Mouse (Mus musculus) ovary, postnatal 10 days (tissue): Measurements from ENCODE around the gene Hoxd3.

Source experiments
- DNase-seq: peaks from one replicate; pipeline ENCODE4 v3.0.0; 2022; ENCODE audit warnings: low spot score

The Hoxd3 gene

DNA sequence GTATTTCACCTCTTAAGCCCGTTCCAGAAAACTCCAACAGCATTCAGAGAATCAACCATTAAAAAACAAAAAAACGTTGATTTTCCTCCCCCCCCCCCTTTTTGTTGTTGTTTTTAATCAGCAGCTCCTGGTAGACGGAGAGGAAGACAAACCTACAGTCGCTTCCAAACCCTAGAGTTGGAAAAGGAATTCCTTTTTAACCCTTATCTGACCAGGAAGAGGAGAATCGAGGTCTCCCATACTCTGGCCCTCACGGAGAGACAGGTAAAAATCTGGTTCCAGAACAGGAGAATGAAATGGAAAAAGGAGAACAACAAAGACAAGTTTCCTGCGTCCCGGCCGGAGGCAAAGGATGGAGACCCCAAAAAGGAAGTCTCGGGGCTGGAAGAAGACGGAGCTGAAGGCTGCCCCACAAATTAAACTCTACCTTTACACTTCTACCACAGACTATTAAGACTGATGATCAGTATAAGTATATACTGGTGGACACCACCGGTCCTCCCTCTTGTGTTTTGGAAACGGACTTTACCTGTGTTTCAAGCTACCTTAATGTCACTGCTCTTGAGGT is 5.2 kb upstream of the Hoxd3 start:
- no peak for DNase-seq

DNA sequence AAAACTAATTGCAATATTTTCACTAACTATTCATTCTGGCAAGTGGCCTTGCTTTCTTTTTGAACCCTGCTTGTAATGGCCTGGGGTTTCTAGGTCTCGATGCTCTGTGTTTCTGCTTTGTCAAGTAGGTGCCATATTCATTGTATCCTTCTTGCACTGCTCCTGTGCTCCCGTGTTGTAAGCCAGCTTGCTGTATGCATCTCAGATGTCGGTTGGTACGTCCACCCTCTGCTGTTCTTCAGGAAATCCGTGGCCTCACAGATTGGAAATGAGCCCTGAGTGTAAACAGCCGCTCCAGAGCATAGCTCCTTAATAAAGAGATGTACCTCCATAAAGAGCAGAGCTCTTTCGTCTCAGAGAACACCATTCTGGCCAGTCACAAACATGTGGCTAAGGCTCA is 4.1 kb upstream of the Hoxd3 start:
- no peak for DNase-seq

DNA sequence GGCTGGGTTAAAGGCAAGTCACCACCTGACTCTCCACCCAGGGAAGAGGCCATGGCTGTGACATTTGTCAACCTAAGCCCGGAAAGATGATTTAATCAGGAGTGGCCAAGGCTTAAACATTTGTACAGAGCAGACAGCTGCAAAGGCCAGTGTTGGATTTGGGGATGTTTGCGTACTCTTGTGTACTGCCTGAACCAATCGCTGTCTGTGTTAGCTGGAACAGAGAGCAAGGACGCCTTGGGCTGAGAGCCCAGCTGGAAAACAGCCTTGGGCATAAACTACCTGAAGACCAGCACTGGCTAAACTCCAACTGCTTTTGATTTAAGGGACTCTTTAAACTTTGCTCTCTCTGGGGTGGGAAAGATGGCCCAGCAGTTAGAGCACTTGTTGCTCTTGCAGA is 3.1 kb upstream of the Hoxd3 start:
- DNase-seq = no peak

DNA sequence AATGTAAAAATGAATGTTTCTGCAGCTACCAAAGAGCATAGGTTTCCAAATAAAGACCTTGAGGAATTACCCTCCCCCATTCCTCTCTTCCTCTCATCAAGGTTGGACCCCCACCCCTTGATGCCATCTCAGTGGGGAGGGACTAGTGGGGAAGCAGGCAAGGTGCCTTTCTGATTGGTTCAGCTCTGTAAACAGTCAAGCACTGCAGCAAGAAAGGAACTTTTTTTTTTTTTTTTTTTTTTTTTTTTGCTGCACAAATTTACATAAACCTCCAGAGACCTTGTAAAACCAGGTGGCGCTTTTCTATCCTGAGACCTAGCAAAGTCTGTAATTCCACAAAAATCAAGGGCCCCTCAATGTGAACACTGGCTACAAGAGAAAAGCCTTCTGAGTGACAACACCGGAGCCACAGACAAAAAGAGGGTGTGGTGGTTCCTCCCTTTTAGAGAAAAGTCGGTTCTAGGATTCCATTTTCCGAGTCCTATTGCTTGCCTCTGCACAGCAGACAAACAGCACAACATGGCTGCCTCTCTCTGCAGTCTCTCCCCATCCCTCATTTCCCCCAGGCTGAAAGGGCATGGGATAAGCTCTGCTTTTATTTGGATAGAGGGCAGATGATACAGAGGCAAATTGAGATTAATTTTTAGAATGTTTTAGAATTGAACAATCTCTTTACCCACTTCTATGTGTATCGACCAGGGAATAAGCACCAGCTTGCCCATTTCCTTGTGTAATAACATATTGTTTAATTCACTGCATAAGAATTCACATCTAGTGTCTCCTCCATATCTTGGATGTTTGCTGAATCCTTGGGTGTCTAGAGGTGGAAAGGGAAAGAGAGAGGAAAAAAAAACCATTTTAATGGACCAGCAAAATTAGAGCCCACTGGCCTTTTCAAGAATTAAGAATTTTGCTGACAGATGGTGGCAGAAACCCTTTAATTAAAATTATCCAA is 2.0 kb upstream of the Hoxd3 start:
- DNase-seq = no peak

DNA sequence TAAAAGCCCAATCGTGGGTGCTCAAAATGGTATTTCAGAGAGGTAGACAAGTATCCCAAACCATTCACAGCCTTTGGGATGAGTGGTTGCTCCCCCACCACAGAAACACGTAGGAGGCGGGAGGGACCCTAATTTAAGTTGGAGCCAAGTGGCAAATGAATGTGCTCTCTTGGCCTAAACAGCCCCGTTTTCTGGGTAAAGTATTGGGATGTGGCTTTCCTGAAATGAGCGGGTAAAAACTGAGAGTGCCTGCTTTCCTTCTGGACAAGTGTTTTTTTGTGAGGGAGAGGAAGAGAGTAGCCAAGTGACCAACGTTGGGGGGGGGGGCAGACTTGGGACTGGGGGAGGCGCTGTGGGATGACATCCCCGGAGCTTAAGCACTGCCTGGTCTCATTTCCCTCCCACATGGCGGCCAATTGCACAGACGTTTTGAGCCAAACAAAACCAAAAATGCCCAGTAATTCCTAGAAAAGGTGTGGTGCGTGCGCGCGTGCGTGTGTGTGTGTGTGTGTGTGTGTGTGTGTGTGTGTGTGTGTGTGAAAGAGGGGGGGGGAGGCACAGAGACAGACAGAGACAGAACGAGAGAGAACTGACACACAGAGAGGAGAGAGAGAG is 691 bp upstream of the Hoxd3 start:
- no peak for DNase-seq

DNA sequence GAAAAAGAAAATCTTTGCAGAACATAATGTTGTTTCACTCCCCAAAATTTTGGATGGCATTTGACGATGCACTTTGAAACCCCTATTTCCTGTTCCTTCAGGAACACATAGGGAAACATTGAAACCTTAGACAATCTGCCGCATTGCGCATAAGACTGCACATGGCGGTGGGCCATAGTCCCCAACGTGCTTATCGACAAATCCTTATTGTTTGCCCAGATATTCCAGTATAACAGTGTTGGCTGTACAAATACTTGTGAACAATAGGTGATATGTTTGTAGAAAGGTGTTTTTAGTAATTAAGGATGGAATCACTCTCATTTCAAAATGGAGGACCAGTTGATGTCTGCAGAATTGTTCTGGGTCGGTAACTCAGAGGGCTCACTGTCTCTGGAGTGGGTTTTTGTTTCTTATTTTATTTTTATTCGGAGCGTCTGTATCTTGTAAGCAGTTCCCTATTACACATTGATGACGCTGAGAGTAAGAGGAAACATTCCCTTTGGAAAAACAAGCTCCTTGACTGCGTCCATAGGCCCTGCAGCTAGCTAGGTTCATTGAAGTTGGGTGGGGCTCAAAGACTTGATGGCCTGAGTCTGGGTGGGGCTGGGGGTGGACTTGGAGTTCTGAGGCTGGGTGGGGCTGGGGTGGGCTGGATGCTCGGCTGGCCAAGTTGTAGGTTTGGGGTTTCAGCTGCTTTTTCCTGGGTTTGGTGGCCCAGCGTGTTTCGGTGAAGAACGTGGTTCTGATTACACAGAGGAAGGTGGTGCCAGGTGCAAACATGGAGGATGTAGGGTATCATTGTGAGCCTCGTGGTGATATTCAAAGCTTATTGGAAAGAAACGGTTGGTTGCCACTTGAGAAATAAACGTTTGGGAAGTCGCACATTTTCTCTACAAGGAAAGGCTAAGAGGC is 1.8 kb downstream of the Hoxd3 start:
- no peak for DNase-seq

DNA sequence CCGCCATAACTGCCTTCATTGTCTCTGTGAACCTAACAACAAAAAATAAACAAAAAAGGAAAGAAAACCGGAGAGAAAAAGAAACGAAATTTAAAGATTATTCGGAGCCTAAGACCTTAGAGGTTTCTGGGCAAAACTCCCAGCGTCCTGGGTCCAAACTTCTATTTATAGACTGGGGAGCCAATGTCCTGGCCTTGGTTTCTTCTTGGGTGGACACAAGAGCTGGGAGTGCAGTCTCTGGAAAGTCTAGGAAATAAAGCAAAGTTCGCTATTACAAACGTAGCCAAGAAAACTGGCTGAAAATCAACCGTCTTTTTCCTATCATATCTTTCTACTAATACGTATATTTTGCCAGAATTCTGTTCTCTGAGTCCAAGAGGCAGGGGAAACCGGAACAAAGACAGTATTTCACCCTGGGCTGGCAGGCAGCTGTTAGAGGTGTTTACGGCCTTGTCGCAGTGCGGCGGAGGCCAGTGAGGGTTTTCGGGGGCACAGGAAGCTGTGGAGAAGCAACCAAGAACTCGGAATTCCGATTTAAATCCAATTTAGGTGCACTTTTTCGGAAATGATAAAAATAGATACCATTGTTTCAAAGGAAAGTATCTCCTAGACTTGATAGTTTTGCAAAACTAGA is 2.5 kb downstream of the Hoxd3 start:
- no peak for DNase-seq

DNA sequence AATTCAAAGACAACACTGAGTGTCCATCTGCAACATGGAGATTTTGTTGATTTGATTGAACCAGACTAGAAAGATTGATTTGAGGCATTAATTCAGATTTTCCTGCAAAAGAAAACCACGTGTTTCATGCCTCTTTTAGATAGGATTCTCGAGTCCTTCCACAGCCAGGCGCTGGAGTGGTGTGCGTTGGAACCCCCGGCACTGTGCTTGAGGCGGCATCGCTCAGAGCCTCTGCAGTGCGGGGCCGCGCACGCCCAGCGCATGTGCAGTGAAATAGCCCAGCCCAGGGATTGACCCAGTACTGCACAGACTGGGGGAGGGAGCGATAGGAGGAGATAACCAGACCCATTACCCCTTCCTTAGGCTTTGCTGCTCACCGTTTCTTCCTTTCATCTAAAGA is 3.2 kb downstream of the Hoxd3 start:
- DNase-seq = no peak

DNA sequence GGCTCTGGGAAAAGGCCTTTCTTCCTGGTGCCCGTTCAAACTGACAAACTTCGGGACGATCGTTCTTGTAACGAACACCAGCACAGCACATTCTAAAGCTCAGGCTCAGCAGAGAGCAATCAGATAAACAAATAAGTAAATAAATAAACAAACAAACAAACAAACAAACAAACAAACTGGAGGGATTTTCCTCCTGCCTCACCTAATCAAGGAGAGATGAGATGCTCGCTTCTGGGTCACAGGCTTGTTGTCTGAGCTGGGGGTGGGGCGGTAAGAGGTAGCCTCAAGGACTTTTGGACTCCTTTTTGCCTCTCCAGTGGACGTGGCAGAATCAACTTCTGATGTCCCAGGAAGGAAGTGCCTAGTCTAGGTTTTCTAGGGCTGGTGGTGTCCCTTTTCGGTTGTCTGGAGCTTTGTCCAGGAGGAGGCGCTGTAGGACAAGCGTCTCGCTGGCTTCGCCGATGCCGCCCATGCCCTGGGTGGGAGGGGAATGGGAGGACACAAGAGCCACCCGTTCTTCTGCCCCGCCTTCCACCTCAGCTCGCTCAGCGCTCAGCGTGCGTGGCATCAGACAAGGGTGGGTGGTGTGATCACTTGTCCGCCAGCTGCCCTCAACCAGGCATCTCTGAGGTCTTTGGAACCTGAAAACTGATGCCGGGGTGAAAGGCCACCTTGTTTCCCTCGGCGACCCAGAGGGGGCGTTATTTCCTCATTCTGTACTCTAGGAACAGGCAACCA is 3.9 kb downstream of the Hoxd3 start:
- DNase-seq = no peak

DNA sequence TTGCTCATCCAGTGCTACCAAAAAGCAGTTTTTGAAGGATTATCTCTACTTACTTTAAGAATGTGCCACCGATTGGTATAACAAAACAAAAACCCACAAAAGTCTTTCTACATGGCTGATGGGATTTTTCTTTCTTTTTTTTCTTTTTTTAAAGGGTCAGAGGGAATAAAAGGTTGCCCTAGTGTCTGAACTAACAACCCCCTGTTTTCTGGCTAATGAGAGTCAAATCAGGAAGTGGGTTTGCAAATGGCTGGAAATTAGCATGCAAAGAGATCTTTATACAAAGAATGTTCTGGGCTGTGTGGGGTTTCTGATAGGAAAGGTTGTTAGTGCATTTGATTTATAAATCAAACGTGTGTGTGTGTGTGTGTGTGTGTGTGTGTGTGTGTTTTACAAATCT is 8.7 kb downstream of the Hoxd3 start:
- no peak for DNase-seq

DNA sequence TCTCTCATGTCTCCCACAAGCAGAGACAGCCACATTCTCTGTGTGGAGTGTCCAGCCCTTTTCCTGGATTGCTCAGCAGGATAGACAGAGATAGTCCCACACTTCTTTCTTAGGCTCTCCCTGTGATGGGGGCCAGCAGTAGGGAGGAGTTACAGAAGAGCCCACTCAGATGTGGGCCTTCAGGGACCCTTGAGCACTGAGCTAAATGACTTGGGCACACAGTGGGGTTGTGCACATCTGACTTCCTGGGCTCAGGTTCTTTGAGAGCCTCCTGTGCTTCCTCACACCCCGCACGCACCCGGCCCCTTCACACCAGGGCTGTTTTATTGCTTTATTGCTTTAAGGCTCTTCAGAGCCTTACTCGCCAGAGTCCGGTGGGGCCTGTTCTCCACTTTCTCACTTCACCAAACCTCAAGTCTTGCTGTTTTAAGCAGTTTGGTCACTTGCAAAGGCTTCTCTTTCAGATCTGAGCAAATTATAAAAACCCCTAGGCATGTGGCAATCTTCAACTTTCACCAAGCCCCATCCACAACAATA is 9.3 kb downstream of the Hoxd3 start:
- DNase-seq = no peak

DNA sequence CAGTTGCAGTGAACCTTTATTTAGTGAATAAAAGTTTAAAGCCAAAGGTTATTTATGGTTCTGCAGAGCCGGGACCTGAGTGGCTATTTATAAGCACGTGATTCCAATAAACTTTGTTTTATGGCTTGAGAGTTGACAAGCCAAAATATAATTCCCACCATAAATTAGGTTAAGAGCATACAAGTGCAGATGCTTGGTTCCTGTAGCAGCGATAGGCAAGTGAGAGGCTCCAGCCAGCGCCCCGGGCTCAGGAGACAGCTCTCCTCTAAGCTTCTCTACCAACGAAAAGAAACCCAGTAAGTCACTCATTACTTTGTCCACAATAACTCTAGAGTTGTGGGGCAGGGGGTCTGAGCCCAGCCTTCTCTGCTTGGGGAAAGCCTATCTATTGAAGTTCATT is 10.2 kb downstream of the Hoxd3 start:
- no peak for DNase-seq

DNA sequence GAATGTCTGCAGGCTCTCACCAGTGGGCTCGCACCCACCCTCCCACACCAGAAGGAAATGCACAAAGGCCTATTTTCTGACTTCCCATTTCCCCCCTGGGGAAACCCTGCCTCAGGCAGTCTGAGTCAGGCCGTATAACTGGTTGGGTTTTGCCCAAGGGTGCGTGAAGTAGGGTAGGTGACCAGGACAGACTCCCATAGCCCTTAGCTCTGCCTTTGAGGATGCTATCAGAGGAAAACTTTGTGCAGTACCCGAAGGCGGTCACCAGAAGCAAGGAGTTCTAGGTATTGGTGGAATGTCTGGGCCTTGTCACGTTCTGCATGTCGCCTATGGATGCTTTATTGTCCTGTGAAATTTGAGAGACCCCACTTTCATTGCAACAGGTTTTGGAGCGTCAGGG is 11.2 kb downstream of the Hoxd3 start:
- no peak for DNase-seq

DNA sequence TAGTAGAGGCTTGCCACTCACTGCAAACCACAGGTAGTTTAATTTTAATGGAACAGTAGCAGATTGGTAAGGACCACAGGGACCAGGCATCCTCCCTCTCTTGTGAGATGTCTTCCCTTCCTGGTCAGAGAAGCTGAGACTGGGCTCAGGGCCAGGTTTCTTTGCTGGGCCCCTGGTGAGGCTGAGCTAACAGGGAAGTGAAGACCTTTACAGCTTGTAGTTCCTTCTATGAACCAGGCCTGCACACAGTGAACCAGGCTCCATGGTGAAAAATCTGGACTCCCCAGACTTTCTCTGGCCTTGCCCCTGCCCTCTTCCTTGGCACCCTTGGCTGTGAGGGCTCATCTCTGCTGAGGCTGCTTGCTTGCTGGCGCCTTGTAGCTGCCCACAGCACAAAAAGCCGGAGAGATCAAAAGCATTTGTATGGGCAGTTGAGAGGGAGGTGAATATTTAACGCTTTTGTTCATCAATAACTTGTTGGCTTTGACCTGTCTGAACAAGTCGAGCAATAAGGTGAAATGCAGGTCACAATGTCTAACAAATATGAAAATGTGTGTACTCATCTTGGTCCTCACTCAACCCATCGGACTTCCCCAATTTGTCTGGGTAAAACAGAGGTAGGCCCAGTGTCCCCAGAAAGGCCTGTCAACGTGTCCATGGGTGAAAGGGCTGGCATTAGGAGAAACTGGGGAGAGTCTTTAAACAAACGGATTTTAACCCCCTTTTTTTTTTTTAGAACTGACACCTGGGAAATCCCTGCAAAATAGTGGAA is 12.7 kb downstream of the Hoxd3 start:
- no peak for DNase-seq

DNA sequence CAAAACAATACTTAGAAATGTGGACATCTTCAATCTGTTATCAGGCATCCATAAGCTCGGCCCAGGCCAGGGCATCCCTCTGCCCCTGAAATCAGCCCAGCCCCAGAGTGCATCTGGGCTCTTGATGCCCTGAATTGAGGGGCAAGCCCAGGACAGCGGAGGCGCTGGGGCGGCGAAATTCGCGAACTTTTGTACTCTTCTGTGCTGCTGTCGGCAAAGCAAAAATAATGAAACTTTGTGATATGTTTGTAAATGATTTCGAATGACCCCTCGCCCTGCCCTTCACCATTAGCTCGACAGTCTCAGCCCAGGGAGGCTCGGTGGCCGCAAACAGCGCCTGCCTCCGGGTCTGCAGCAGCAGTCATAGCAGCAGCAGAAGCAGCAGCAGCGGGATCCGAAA is 13.4 kb downstream of the Hoxd3 start:
- DNase-seq = no peak

DNA sequence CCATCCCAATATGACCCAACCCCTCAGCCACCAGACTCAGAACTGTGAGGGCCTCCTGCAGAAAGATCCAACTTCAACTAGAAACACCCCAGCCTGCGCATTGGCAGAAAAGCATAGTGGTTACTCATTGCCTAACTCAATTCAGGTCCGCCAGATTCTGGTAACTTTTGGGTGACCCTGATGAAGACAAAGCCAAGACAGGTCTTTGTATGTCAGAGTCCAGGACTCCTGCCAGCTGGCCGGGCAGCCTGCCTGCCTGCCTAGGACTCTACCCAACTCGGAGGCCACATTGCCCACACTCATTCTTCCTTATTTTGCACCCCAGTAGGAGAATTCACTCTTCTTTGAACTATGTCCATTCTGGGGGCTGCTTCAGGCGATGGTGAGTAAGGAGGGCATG is 14.8 kb downstream of the Hoxd3 start, which contains the start of gene Gm28230:
Gm28230 (plus strand) TSS at position 178 of the 400 bp plus-strand sequence.
- no peak for DNase-seq

DNA sequence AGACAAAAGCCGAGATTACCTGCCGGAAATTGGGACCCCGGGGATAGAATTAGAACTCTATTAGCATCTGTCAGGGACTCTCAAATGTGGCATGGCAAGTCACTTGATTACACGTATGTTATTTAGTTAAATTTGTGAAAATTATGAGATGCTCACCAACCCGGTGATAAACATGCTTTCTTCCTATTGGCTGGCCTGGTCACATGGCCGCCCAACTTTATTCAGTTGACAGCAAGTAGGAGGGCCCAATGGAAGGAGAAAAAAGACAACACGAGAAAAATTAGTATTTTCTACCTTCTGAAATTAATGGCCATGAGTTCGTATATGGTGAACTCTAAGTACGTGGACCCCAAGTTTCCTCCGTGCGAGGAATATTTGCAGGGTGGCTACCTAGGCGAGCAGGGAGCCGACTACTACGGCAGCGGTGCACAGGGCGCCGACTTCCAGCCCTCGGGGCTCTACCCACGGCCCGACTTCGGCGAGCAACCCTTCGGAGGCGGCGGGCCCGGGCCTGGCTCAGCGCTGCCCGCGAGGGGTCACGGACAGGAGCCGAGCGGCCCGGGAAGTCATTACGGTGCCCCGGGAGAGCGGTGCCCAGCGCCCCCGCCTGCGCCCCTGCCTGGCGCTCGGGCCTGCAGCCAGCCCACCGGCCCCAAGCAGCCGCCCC is 15.4 kb downstream of the Hoxd3 start:
- DNase-seq = no peak

DNA sequence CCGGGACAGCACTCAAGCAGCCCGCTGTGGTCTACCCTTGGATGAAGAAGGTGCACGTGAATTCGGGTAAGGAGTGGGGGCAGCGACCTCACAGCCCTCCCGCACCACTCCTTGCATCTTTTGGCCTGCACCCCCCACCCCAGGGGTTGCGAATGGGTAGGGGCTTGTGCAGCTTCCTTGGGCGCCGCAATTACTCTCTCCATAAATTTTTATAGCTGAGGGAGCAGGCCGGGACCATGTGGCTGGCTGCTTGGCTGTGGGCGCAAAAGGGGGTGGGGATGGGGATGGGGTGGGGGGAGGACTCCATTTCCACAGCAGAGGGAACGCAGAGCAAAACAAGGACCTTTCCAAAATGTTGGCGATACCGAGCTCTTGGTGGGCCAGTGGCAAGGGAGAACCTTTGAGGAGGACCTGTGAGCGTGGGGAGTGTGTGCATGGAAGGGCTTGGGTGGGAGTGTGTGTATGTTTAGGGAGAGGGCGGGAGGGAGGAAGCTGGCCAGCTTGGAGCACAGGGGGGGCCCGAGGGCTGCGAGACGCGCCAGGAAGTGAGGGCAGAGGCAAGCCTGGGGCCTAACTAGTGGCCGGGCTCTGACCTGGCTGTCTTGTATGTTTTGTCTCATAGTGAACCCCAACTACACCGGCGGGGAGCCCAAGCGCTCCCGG is 16.0 kb downstream of the Hoxd3 start:
- no peak for DNase-seq

DNA sequence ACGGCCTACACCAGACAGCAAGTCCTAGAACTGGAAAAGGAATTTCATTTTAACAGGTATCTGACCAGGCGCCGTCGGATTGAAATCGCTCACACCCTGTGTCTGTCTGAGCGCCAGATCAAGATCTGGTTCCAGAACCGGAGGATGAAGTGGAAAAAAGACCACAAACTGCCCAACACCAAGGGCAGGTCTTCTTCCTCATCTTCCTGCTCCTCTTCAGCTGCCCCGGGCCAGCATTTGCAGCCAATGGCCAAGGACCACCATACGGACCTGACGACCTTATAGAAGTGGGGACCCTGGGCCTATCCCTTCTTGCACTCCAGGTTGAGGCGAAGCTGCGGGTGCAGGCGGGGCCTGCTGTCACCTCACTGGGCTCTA is 16.6 kb downstream of the Hoxd3 start:
- no peak for DNase-seq
